Mouse (Mus musculus): ENCODE results near the gene Creld1.
A peak's percentile ranks its signal among the peaks of the same experiment; 100 is the strongest.

Creld1 gene

DNA sequence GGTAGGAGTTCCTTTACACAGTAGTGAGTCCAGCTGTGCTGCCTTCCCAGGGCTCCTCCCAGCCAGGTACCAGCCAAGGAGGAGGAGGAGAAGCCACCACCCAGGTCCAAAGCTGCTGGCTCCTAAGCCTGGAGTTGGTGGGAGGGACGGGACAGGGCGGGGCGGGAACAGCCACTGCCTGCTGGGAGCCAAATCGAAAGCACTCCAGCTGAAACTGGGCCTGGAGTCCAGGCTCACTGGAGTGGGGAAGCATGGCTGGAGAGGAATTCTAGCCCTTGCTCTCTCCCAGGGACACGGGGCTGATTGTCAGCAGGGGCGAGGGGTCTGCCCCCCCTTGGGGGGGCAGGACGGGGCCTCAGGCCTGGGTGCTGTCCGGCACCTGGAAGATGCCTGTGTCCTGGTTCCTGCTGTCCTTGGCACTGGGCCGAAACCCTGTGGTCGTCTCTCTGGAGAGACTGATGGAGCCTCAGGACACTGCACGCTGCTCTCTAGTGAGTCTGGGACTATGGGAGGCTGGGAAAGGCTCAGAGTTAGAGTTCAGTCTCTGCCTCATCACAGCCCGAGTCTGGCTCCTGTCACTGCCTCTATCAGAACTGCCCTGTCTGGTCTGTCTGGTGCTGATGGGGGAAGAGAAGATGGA is 11.7 kb upstream of the Creld1 start, which contains the start of gene Il17rc:
Gene Il17rc (plus strand): TSS at position 131 of the 640 bp plus-strand sequence.
- DNase-seq = no peak

DNA sequence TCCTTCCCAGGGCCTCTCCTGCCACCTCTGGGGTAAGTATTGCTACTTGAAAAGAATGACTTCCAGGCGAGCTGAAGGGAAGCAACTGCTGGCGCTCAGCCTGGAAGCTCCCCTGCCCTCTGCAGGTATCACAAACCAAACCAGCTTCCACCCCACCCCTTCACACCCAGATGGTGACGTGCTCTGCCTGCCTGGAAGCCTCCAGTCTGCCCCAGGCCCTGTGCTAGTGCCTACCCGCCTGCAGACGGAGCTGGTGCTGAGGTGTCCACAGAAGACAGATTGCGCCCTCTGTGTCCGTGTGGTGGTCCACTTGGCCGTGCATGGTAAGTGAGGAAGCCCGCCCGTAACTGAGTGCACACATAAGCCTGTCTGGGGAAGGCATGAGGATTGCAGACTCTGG is 11.0 kb upstream of the Creld1 start:
- no peak for DNase-seq

DNA sequence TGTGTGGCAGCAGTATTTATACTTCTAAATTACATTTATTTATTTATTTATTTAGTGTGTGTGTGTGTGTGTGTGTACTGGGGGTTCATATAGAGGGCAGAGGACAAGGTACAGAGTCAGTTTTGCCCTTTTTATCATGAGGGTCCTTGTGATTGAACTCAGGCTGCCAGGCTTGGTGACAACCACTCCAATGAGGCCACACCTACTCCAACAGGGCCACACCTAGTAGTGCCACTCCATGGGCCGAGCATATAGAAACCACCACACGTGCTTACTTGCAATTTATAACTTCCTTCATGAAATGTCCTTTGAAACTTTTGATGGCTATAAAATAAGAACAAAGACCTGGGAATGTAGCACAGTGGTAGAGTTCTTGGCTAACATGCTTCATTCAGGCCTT is 9.9 kb upstream of the Creld1 start:
- DNase-seq = no peak

DNA sequence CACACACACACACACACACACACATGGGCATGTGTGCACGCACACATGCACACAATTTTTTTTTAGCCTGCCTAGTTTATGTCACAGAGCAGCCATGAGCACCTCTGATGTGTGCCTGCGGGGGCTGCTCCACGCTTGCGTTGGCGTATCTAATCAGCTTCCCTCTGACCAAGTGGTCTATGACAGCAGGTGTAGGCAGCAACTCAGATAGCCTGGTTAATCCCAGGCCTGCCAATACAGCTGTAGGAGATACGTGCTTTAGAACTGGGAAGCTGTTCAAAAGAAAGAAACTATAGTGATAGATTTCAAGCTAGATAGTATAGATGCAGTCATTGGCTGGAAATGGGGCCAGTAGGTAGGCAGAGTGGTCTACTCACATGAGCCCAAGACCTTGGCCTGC is 9.4 kb upstream of the Creld1 start:
- DNase-seq = no peak

DNA sequence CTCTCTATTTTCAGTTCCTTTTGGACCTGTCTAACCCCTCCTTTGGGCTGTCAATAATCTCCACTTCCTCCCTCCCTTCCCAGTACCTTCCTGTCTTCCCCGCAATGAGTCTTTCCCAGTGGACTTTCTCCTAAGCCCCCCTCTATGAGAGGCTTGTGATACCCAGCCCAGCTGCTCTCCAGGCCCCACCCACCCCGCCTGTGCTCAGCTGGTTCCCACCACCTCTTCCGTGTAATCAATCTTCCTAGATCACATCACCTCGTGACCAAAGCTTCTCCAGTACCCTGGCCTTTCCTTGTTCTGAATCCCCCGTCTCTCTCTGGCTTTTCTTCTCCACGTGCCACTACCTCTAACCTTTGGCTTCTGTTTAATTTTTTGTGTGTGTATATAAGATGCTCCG is 5.7 kb upstream of the Creld1 start:
- DNase-seq = no peak

DNA sequence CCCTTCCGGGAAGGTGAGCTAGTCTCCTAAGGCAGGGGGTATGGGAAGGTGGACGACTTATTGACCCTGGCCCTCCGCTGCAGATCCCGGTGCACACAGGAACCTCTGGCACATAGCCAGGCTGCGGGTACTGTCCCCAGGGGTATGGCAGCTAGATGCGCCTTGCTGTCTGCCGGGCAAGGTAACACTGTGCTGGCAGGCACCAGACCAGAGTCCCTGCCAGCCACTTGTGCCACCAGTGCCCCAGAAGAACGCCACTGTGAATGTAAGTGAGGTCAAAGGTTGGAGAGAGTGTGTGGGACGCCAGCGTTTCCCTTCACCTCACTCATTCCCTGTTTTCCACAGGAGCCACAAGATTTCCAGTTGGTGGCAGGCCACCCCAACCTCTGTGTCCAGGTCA is 4.2 kb upstream of the Creld1 start:
- no peak for DNase-seq

DNA sequence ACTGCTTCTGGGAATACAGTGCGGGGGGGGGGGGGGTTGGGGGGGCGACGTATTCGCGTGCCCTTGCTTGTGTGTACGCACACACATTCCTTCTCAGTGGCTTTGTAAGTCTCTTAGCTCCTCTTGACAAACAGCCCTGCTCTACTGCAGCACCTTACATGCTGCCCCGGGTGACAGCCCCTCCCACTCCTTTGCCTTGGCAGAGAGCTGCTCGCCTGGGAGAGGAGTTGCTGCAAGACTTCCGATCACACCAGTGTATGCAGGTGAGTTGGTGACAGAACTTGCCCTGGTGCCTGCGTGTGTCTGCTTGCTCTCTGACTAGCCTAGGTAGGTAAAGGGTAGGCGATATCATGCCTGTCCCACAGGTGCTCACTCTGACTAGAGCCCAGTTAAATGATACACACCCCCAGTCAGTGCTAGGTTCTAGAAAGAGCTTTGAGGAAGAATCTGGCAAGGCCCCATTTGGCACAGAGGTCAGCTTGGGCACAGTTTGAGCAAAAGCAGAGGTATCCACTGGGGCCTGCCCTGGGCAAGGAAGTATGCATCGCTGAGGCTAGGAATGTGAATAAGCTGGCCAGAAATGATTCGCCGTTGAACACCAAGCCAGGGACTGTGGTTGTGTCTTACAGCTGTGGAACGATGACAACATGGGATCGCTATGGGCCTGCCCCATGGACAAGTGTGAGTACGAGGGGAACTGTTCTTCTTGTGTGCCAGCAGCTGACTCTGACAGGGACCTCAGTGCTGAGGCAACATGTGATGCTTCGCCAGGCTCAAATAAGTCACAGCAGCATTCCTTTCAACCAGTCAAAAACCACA is 2.3 kb upstream of the Creld1 start:
- DNase-seq = no peak

DNA sequence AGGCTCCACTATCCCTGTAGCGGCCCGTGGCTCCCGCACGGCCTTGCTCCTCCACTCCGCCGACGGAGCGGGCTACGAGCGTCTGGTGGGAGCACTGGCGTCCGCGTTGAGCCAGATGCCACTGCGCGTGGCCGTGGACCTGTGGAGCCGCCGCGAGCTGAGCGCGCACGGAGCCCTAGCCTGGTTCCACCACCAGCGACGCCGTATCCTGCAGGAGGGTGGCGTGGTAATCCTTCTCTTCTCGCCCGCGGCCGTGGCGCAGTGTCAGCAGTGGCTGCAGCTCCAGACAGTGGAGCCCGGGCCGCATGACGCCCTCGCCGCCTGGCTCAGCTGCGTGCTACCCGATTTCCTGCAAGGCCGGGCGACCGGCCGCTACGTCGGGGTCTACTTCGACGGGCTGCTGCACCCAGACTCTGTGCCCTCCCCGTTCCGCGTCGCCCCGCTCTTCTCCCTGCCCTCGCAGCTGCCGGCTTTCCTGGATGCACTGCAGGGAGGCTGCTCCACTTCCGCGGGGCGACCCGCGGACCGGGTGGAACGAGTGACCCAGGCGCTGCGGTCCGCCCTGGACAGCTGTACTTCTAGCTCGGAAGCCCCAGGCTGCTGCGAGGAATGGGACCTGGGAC is 509 bp upstream of the Creld1 start:
- DNase-seq = peak; percentile 46

DNA sequence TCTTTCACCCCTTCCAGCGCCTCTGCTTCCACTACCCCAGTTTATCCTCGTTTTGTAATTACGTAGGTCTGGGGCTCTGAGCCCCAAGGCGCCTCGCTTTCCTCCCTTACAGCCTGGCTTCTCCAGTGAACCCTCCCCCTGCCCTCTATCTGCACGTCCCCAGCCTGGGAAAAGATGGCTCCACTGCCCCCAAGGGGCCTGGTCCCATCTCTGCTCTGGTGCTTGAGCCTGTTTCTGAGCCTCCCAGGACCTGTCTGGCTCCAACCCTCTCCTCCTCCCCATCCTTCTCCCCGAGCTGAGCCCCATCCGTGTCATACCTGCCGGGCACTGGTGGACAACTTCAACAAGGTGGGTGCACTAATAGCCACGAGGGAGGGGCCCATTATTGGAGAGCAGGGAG is 632 bp downstream of the Creld1 start:
- DNase-seq = no peak

DNA sequence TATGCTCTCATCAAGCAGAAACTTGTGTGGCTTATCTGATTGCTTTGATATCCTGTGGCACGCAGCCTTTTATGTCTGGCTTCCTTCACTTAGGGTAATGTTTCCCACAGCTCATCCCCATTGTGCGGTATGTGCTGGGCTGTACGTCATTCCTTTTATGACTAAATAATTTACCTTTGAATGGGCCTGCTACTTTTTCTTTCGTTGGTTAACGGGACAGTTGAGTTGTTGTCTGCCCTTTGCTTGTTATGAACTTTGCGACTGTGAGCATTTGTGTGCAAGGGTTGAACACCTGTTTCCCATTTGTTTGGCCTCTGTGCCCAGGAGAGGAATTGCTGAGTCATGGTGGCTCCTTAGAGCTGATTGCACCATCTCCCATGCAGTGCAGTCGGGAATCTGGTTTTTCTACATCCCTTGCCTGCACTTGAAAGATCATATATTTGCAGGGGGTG is 4.1 kb downstream of the Creld1 start:
- no peak for DNase-seq

DNA sequence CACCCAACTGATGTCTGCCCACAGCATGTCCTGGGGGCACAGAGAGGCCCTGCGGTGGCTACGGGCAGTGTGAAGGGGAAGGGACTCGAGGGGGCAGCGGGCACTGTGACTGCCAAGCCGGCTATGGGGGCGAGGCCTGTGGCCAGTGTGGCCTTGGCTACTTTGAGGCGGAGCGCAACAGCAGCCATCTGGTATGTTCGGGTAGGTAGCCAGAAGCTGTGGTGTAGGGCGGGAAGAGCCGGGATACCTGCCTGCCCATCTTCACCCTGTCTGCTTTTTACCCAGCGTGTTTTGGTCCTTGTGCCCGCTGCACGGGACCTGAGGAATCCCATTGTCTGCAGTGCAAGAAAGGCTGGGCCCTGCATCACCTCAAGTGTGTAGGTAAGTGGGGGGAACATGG is 6.3 kb downstream of the Creld1 start:
- DNase-seq = no peak

DNA sequence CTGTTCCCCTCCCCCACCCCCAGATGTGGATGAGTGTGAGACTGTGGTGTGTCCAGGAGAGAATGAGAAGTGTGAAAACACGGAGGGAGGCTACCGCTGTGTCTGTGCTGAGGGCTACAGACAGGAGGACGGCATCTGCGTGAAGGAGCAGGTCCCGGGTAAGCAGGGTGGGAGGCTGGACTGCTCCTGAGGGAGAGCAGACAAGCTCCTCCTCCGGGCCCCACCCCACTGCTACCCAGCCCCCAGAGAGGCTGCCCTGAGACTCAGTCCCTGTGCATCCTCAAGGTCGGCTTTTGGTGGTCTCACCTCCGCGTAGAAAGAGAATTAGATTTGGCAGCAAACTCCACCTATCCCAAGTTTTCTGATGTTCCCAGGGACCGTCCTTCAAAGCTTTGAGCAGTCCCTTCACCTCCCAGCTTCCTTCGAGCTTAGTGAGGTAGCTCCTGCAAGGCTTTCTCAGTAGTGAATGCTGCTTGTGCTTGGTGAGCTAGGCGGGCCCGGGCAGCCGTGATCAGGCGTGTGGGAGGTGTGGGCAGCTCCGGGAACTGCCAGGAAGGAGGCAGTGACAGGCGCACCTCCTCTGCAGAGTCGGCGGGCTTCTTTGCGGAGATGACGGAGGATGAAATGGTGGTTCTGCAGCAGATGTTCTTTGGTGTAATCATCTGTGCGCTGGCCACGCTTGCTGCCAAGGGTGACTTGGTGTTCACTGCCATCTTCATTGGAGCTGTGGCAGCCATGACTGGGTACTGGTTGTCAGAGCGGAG is 9.2 kb downstream of the Creld1 start:
- DNase-seq = peak; percentile 73

DNA sequence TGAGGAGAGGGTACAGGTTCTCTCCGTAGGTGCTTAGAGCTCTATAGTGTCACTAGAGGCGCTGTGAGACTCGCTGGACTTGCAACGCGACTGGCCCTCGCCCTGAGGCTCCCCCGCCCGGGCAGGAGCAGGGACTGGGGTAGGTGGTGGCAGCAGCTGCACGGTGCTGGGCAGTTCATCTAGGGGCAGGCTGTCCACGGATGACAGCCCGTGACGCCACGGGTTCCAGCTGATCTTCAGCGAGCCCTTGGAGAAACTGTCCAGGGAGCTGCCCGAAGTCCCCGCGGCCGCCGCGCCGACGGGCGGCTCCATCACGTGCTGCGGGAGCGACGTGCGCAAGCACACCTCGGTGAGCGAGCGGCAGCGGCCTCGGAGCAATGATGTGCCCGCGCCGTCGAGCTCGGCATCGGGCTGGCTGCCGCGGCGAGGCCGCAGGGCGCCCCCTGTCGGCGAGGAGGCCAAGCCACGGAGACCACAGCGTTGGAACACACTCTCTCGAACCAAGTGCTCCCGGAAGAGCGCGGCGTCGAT is 11.2 kb downstream of the Creld1 start:
- DNase-seq = peak; percentile 63

DNA sequence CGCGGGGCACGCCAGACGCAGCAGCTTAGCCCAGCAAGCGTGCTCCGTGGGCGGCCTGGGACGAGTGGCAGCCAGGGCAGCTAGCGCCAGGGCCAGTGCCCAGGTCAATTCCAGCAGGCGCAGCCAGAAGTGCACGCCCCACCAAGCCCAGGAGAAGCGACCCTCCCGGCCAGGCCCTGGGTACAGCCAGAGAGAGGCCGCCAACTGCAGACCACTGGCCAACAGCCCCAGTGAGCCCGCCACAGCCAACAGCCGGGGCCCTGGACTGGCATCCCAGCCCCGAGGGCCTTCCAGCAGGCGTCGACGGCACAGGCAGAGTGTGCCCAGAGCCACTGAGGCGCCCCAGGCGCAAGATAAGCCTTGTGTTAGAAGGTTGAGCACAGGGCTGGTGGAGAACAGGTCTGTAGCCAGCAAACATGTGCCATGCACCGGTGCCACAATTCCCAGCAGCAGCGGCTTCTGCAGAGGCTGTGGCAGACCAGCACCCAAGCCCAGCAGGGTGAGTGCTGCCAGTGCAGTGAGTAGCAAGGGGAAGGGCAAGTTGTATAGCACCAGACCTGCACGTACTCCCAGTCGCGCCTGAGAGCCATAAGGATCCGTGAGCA is 12.1 kb downstream of the Creld1 start:
- no peak for DNase-seq

DNA sequence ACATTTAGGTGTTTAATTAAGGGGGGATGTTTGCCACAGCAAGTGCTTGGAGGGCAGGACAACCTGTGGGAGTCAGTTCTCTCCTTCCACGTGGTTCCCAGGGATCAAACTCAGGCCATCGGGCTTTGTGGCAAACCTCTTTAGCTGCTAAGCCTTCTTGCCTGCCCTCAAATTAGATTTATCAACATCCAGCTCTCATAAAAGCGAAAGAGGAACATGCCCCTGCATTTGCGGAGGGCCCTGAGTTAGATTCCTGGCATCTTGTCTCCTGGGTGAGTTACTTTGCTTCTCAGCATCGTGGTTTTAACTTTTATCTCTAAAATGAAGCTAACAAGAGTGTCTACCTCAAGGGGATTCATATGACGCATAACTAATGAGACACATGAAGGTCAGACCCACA is 16.2 kb downstream of the Creld1 start:
- DNase-seq = no peak

DNA sequence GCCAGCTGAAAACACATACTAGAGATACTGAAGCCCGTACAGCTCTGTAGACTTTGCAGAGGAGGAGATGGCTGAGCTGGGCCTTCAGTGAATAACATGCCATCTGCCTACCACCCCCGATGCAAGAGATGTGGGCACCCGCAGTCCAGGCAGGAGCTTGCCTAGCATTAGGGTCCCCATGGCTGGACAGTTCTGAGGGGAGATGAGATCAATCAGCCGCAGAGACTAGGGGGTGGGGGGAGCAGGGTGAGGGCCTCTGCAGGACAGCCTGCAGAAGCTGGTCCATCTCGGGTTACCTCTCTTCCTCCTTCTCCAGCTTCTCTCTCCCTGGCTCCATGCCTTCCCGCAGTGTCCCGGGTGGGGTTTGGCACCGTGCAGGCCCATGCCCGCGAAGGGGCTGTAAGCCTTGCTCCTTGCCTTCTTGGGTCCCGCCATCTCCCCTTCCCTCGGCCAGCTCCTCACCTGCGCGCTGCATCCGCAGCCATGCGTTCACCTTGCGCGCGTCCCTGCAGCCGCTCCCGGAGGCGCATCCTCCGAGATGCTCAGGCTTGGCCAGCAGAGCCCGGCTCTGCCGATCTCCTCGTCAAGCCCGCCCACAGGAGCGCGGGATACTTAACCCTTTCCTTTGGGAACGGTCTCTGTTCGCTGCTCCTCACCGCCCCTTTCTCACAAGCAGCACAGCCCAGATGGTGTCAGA is 18.4 kb downstream of the Creld1 start, which contains the start of gene Prrt3:
Gene Prrt3 (minus strand): TSS at position 544 of the 697 bp plus-strand sequence.
- DNase-seq = peak; percentile 77

DNA sequence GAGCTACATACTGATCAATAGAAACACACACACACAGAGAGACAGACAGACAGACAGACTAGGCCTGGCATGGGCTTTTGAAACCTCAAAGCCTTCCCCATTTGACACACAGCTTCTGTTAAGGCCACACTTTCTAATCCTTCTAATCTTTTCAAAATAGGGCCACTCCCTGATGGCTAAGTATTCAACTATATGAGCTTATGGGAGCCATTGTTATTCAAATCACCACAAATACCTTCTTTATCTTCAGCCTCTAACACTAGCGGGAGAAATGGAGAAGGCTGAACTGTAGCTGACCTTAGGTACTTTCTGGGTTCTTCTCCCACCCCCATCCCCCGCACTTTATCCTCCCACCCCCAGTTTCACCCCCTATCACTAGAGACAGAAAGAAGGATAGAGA is 19.7 kb downstream of the Creld1 start:
- no peak for DNase-seq

DNA sequence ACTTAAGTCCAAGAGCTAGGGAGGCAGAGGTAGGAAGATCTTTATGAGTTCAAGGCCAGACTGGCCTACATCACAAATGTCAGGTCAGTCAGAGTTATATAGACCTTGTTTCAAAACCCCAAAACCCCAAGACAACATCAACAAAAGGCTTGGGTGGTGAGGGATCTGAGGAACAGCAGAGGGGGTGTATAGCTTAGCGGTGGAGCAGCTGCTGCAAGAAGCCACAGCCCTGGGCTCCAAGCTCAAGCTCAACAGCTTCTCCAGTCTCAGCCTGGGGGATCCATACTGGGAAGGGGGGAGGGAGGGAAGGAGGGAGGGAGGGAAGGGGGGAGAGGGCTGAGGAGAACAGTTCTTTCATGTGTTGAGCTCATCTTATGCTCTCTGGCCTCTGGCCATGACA is 22.6 kb downstream of the Creld1 start:
- DNase-seq = no peak

DNA sequence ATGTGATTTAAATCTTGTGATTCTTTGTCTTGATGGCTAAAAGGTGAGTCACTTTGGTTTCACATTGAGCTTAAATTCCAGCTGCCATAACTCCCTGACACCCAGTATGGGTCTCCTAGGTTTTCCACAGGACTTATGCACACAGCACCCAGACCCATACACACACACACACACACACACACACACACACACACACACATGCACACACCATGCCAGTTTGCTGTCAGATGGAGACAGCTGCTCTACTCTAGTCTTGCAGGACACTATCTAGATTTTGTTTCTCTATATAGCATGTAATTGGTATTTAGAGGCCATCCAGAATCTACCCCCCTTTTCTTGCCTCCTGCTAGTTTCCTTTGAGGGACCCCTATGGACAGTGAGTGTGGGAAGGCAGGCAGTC is 24.0 kb downstream of the Creld1 start:
- no peak for DNase-seq

DNA sequence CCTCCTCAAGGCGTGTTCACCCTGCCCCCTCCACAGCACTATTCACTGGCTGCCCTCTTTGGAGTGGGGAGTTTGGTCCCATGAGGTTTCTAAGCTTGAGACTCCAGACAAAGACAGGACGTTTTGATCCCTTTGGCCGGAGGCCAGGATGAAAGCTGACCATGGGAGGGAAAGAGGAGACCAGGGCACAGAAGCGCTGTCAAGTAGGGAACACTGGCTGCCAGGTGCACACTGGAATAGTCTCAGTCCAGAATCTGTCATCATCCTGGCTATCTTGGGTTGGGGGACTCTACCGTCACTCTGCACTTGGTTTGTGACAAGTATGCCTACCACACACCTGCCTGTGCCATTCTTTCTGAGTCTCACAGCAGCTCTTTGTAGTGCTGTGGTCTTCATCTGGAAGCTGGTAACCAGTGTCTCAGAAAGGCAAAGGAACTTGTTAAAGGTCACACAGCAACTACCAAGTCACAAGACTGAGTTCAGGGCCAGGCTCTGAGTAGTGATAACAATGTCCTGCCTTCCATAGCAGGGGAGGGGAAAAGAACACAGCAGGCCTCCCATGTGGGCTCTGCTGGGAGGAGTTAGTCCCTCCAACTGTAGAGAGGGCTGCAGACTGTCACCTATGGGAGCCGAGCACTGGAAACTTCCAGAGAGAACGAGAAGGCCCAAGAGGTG is 25.3 kb downstream of the Creld1 start:
- no peak for DNase-seq

DNA sequence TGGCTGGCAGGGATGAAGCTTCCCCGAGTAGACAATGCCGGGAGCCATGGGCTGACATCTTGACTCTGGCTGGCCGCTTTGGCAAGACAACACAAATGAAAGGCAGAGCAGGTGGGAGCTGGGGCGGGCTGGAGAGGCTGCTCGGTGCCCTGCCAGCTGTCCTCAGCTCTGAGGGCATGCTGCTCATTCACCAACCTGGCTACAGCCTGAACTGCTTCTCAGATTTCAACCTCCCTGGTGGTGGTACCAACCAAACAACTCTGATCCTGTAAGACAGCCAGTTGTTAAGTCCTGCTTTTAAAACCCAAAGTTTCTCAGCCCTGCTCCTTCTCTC is 25.8 kb downstream of the Creld1 start:
- DNase-seq = no peak

Measured in layer of hippocampus, adult 9-11 months (tissue).